Mouse (Mus musculus): Measurements from ENCODE around the gene Dlst.

DNA sequence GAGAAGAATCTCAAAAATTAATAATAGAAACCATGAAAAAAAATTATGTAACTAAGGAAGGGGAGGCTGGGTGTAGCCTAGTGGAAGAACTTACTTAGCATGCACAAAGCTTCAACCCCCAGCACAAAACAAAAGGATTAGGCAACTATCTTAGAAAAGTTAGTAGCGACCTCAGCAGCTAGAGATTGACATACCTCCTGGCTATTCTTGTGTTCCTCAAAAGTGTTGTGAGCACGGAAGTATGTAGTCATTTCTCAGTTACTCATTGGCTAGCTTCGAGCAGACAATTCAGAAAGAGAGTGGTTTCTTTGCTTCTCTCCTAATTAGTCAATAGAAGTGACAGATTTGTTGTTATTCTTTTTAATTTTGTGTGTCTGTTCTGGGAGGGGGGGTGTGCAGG, 2.0 kb upstream of the Dlst start:
- TF ChIP-seq CTCF (IDR thresholded peaks at IDR 0.05; ENCODE audit: insufficient read depth, low read length) (no peak), POLR2A (IDR thresholded peaks at IDR 0.05; ENCODE audit: borderline replicate concordance, extremely low read depth, low read depth, low read length) (no peak)
